Mouse (Mus musculus): Measurements from ENCODE around the gene Nop2.

GRCm38 (mm10) chr6:125173256-125173655 is 41.5 kb downstream of the Nop2 start:
- TF ChIP-seq CTCF (IDR thresholded peaks at IDR 0.05; ENCODE audit: low read depth) = no peak
- no peak for TF ChIP-seq EP300 (optimal IDR thresholded peaks at IDR 0.05)

All from stomach, postnatal 0 days (tissue).